29 mouse cellular contexts compared by ENCODE assay signal in the genomic region with DNA sequence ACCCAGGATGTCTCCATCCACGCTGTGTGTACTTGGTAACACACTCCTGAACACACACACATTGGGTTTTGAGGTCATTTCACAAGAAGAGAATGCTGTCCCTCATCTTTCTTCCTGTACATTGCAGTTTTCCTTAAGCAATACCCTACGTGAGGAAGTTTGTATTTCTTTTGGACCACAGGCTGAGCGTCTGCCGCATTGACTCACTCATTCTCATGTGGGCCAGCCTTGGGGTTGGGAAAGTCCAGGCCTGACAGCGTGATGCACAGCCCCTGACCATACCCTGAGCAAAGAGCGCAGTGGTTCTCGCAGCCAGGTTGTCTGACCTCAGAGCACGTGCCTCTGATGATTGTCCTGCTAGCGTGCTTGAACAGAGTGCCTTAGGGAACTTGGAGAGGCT. TPM values are rescaled to one million over a fixed set of nuclear protein-coding genes. Genes with fewer than 3 reads are reported as not detected.
A peak's percentile ranks its signal among the peaks of the same experiment; 100 is the strongest.
DNase-seq lines count a peak whose midpoint lies in the region; ATAC-seq and TF ChIP-seq lines count a peak whose summit lies in the region.
"Had no signal": no experiment of that assay in that cellular context is flagged by ENCODE, and none has a peak within 500 bp of the region (broad histone marks: within the 10 kb centered on the region; RNA-seq: fewer than 3 reads in every experiment).

No protein-coding gene starts in this region.

- H3K4me1 ChIP-seq in lung, embryonic 14.5 days (ENCODE audit: insufficient read depth) = no peaks in the 10 kb centered on the region
- H3K4me1 ChIP-seq in bone marrow macrophage, adult 2 months (ENCODE audit: control insufficient read depth, insufficient read depth, low read length) = peaks cover 56% of the 10 kb centered on the region
- no peaks in the 10 kb centered on the region for H3K4me1 ChIP-seq in kidney, embryonic 14.5 days (ENCODE audit: control insufficient read depth, insufficient read depth, low read length)
- H3K4me1 ChIP-seq: embryonic facial prominence, embryonic 13.5 days; forebrain, embryonic 10.5 days; forebrain, embryonic 15.5 days; hindbrain, embryonic 10.5 days; hindbrain, embryonic 15.5 days; neural tube, embryonic 13.5 days had no signal

- DNase-seq in lung, embryonic 14.5 days = no peak
- DNase-seq in lung, postnatal 4 days = no peak
- DNase-seq: adrenal gland, adult 2 months; cerebellum, adult 8-10 months; cerebellum, postnatal 25 days; gastrocnemius, adult 2 months; heart, postnatal 14 days; kidney, adult 8-10 months; kidney, postnatal 10 days; layer of hippocampus, adult 9-11 months; lung, postnatal 36 days; right cerebral cortex, postnatal 4 days; thymus, postnatal 4 days had no signal

- H3K36me3 ChIP-seq in lung, embryonic 14.5 days (ENCODE audit: insufficient read depth) = peaks cover 85% of the 10 kb centered on the region
- H3K36me3 ChIP-seq in myocyte (ENCODE audit: control insufficient read depth, insufficient read depth) = peaks cover 39% of the 10 kb centered on the region
- peaks cover 76% of the 10 kb centered on the region for H3K36me3 ChIP-seq in kidney, embryonic 14.5 days (ENCODE audit: control insufficient read depth, insufficient read depth, low read length)

- WGBS in lung, embryonic 14.5 days = 72% methylated on average over 9 of the region's 9 CpGs
- 91% methylated on average over 9 of the region's 9 CpGs for WGBS in kidney, embryonic 14.5 days

- no peak overlapping the region for H3ac ChIP-seq in myocyte (ENCODE audit: control insufficient read depth, insufficient read length)

- TF ChIP-seq POLR2A in bone marrow macrophage, adult 2 months (IDR thresholded peaks at IDR 0.05; ENCODE audit: borderline replicate concordance, low read depth, low read length) = no peak
- TF ChIP-seq POLR2A in myocyte (IDR thresholded peaks at IDR 0.05; ENCODE audit: insufficient read length, low read depth) = no peak

- peak overlapping the region; percentile 36; the same call in 1 of the 2 replicates for H3K27ac ChIP-seq in lung, embryonic 14.5 days (ENCODE audit: low read depth)
- H3K27ac ChIP-seq in bone marrow macrophage, adult 2 months (ENCODE audit: insufficient read depth, low read depth, low read length) = peak overlapping the region; percentile 41
- no peak overlapping the region for H3K27ac ChIP-seq in kidney, embryonic 14.5 days (ENCODE audit: low read depth, low read length)
- H3K27ac ChIP-seq: embryonic facial prominence, embryonic 13.5 days; forebrain, embryonic 10.5 days; forebrain, embryonic 15.5 days; gastrocnemius, adult 2 months; hindbrain, embryonic 10.5 days; hindbrain, embryonic 15.5 days; neural tube, embryonic 13.5 days; stomach, postnatal 0 days had no signal

- no peak overlapping the region for H3K9ac ChIP-seq in lung, embryonic 14.5 days
- no peak overlapping the region for H3K9ac ChIP-seq in kidney, embryonic 14.5 days (ENCODE audit: low read depth, low read length)
- H3K9ac ChIP-seq: embryonic facial prominence, embryonic 13.5 days; forebrain, embryonic 15.5 days; hindbrain, embryonic 15.5 days; neural tube, embryonic 13.5 days had no signal

- H3K9me3 ChIP-seq in lung, embryonic 14.5 days (ENCODE audit: low read depth, low read length) = no peaks in the 10 kb centered on the region
- H3K9me3 ChIP-seq in kidney, embryonic 14.5 days (ENCODE audit: control insufficient read depth, low read length) = no peaks in the 10 kb centered on the region
- H3K9me3 ChIP-seq: embryonic facial prominence, embryonic 13.5 days; forebrain, embryonic 10.5 days; forebrain, embryonic 15.5 days; hindbrain, embryonic 10.5 days; hindbrain, embryonic 15.5 days; neural tube, embryonic 13.5 days had no signal

- peaks cover 7% of the 10 kb centered on the region for H3K79me2 ChIP-seq in myocyte (ENCODE audit: control insufficient read depth, insufficient read depth)

- ATAC-seq in lung, embryonic 14.5 days (ENCODE audit: insufficient read depth) = peak; percentile 27; the same call in 1 of the 2 replicates
- ATAC-seq in granulocyte monocyte progenitor cell, adult 5-6 weeks (replicated peaks; ENCODE audit: poor library complexity, severe bottlenecking) = peak; percentile 68
- no peak for ATAC-seq in kidney, embryonic 14.5 days (ENCODE audit: low FRiP score, low TSS enrichment)
- ATAC-seq: activated CD4-positive, CD25-positive, alpha-beta regulatory T cell, adult 4 months; forebrain, embryonic 15.5 days; midbrain, embryonic 16.5 days had no signal

- H3K4me2 ChIP-seq in lung, embryonic 14.5 days = no peak overlapping the region
- no peak overlapping the region for H3K4me2 ChIP-seq in myocyte (ENCODE audit: low read depth)
- H3K4me2 ChIP-seq in kidney, embryonic 14.5 days (replicated peaks; ENCODE audit: low read depth, low read length) = no peak overlapping the region
- H3K4me2 ChIP-seq: embryonic facial prominence, embryonic 13.5 days; forebrain, embryonic 15.5 days; hindbrain, embryonic 15.5 days; liver, embryonic 11.5 days; midbrain, embryonic 11.5 days; neural tube, embryonic 13.5 days had no signal

- no peaks in the 10 kb centered on the region for H3K27me3 ChIP-seq in lung, embryonic 14.5 days (ENCODE audit: insufficient read depth, low read length)
- H3K27me3 ChIP-seq in myocyte (ENCODE audit: control insufficient read depth, insufficient read depth, insufficient read length) = no peaks in the 10 kb centered on the region
- H3K27me3 ChIP-seq in kidney, embryonic 14.5 days (ENCODE audit: control insufficient read depth, insufficient read depth, low read length) = no peaks in the 10 kb centered on the region
- H3K27me3 ChIP-seq: CH12.LX; embryonic facial prominence, embryonic 13.5 days; forebrain, embryonic 15.5 days; hindbrain, embryonic 15.5 days; neural tube, embryonic 13.5 days had no signal

- no peak overlapping the region for H3K4me3 ChIP-seq in lung, embryonic 14.5 days (ENCODE audit: low read depth, low read length)
- no peak overlapping the region for H3K4me3 ChIP-seq in bone marrow macrophage, adult 2 months (ENCODE audit: insufficient read depth, low read length)
- no peak overlapping the region for H3K4me3 ChIP-seq in myocyte
- no peak overlapping the region for H3K4me3 ChIP-seq in kidney, embryonic 14.5 days (ENCODE audit: low read length)
- H3K4me3 ChIP-seq: embryonic facial prominence, embryonic 13.5 days; forebrain, embryonic 10.5 days; forebrain, embryonic 15.5 days; gastrocnemius, adult 2 months; hindbrain, embryonic 10.5 days; hindbrain, embryonic 15.5 days; neural tube, embryonic 13.5 days had no signal

- no peak for TF ChIP-seq CTCF in lung, embryonic 14.5 days (IDR thresholded peaks at IDR 0.05; ENCODE audit: low read depth)
- TF ChIP-seq CTCF in bone marrow macrophage, adult 2 months (IDR thresholded peaks at IDR 0.05; ENCODE audit: low read depth, low read length) = no peak

TF ChIP-seq in myocyte, 11 proteins besides CTCF, POLR2A, EP300 and RAD21:
- TF ChIP-seq POLR2AphosphoS2 (IDR thresholded peaks at IDR 0.05; ENCODE audit: insufficient read length, low read depth) (peak; percentile 41), E2F4 (IDR thresholded peaks at IDR 0.05; ENCODE audit: insufficient read depth) (no peak)

RNA-seq across cellular contexts. Expression of a gene that starts 15.4 kb away (rescaled TPM):
- polyA plus RNA-seq in lung, embryonic 14.5 days (2014; fragmentation: Nextera tagmentation; extraction: Ambion mirVana) = 127 and 145 TPM in 2 replicates
- polyA plus RNA-seq in bone marrow macrophage, adult 2 months (2012; ENCODE audit: insufficient read depth, insufficient read length, missing spikeins) = 16.9 and 27.2 TPM in 2 replicates
- 56.5 and 65.6 TPM in 2 replicates for total RNA-seq in granulocyte monocyte progenitor cell, adult 5-6 weeks (2014; fragmentation: Nextera tagmentation)
- total RNA-seq in granulocyte monocyte progenitor cell, adult 5-6 weeks (2017) = 57.2 and 65.2 TPM in 2 replicates
- polyA plus RNA-seq in myocyte (2012; fragmentation: generic; extraction: Trizol) = 13.6 TPM
- polyA plus RNA-seq in kidney, embryonic 14.5 days (2014; fragmentation: Nextera tagmentation; extraction: Ambion mirVana) = 97.1 and 111 TPM in 2 replicates

RNA-seq across cellular contexts. Expression of a gene that starts 16.3 kb away (rescaled TPM):
- 67.1 and 70.9 TPM in 2 replicates for polyA plus RNA-seq in lung, embryonic 14.5 days (2014; fragmentation: Nextera tagmentation; extraction: Ambion mirVana)
- polyA plus RNA-seq in bone marrow macrophage, adult 2 months (2012; ENCODE audit: insufficient read depth, insufficient read length, missing spikeins) = 45.4 and 47.3 TPM in 2 replicates
- 12.4 and 13.1 TPM in 2 replicates for total RNA-seq in granulocyte monocyte progenitor cell, adult 5-6 weeks (2014; fragmentation: Nextera tagmentation)
- 7.4 and 15.2 TPM in 2 replicates for total RNA-seq in granulocyte monocyte progenitor cell, adult 5-6 weeks (2017)
- polyA plus RNA-seq in myocyte (2012; fragmentation: generic; extraction: Trizol) = 142 TPM
- polyA plus RNA-seq in kidney, embryonic 14.5 days (2014; fragmentation: Nextera tagmentation; extraction: Ambion mirVana) = 36.4 and 72.2 TPM in 2 replicates

RNA-seq across cellular contexts. Expression of a gene that starts 40.4 kb away (rescaled TPM):
- 0.36 and 0.39 TPM in 2 replicates for polyA plus RNA-seq in lung, embryonic 14.5 days (2014; fragmentation: Nextera tagmentation; extraction: Ambion mirVana)
- polyA plus RNA-seq in bone marrow macrophage, adult 2 months (2012; ENCODE audit: insufficient read depth, insufficient read length, missing spikeins) = 0.28 and 0.32 TPM in 2 replicates
- 0.49 and 2.0 TPM in 2 replicates for total RNA-seq in granulocyte monocyte progenitor cell, adult 5-6 weeks (2014; fragmentation: Nextera tagmentation)
- total RNA-seq in granulocyte monocyte progenitor cell, adult 5-6 weeks (2017) = 0.09 and 0.21 TPM in 2 replicates
- 0.02 TPM for polyA plus RNA-seq in myocyte (2012; fragmentation: generic; extraction: Trizol)
- 0.58 and 0.79 TPM in 2 replicates for polyA plus RNA-seq in kidney, embryonic 14.5 days (2014; fragmentation: Nextera tagmentation; extraction: Ambion mirVana)

RNA-seq across cellular contexts. Expression of a gene that starts 54.5 kb away (rescaled TPM):
- polyA plus RNA-seq in lung, embryonic 14.5 days (2014; fragmentation: Nextera tagmentation; extraction: Ambion mirVana) = 6.8 and 7.0 TPM in 2 replicates
- 1.4 and 2.3 TPM in 2 replicates for polyA plus RNA-seq in bone marrow macrophage, adult 2 months (2012; ENCODE audit: insufficient read depth, insufficient read length, missing spikeins)
- 0.92 and 2.9 TPM in 2 replicates for total RNA-seq in granulocyte monocyte progenitor cell, adult 5-6 weeks (2014; fragmentation: Nextera tagmentation)
- total RNA-seq in granulocyte monocyte progenitor cell, adult 5-6 weeks (2017) = 0.56 and 1.5 TPM in 2 replicates
- polyA plus RNA-seq in myocyte (2012; fragmentation: generic; extraction: Trizol) = 2.2 TPM
- 7.4 and 9.0 TPM in 2 replicates for polyA plus RNA-seq in kidney, embryonic 14.5 days (2014; fragmentation: Nextera tagmentation; extraction: Ambion mirVana)
